Mouse (Mus musculus) olfactory bulb, adult 2 months (tissue): ENCODE results near the gene Hist1h1d.
"Not testable (repeated sequence)": the region's sequence is repeated elsewhere in the genome, so short reads cannot be mapped to it uniquely, and the experiment has no call there.

Experiments used
- CTCF ChIP-seq: fragments of 200-500 bp; IDR thresholded peaks from 2 replicates; pipeline ENCODE4 v1.5.1; 2012; ENCODE audit warnings: low read depth, mild to moderate bottlenecking, low read length, moderate library complexity; ENCODE audit not compliant: insufficient read depth
- POLR2A ChIP-seq: fragments of 200-500 bp; IDR thresholded peaks from 2 replicates; pipeline ENCODE4 v1.6.1; 2012; ENCODE audit warnings: mild to moderate bottlenecking, low read depth, low read length, moderate library complexity; ENCODE audit not compliant: insufficient read depth

DNA sequence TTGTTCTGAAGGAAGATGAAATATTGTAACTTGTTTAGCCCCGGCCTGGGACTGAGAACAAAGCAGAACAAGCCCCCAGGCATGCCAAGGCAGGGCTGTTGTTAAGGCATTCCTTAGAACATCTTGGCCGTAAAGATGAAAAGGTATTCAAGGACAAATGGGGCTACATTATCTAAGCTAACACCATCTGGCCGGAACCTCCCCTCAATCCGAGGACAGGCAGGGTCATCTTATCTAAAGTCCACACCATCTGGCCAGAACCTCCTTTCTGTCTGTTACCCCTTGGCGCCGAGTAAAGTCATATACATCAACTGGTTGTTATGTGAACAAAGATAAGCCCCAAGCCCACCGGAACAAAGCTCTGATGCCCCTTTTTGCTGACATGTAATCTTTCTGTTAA is 38.8 kb downstream of the Hist1h1d start:
- TF ChIP-seq POLR2A, CTCF: not testable (repeated sequence)
